Mouse (Mus musculus): Measurements from ENCODE around the gene Crybb1.

The Crybb1 gene

GRCm38 (mm10) chr5:112305842-112306241 is 50.2 kb downstream of the Crybb1 start:
- no peak for DNase-seq (ENCODE audit: low spot score)

- DNase-seq (ENCODE audit: low spot score): no peak
Observed at GRCm38 (mm10) chr5:112313222-112313885, 57.7 kb downstream of the Crybb1 start.

- DNase-seq (ENCODE audit: low spot score): no peak
Observed at GRCm38 (mm10) chr5:112316468-112316867, 60.9 kb downstream of the Crybb1 start.

GRCm38 (mm10) chr5:112317328-112317727 is 61.7 kb downstream of the Crybb1 start:
- DNase-seq (ENCODE audit: low spot score): no peak

All from testis, postnatal 14 days (tissue).